Mouse (Mus musculus) brain, embryonic 14.5 days (tissue): ENCODE data around the gene Vash2. TPM values are rescaled to one million over a fixed set of nuclear protein-coding genes. Genes with fewer than 3 reads are reported as not detected.

ENCODE experiments used
- DNase-seq: peaks from one replicate; pipeline ENCODE4 v3.0.0-alpha.2; 2011; ENCODE audit warnings: low read depth
- CTCF ChIP-seq: fragments of 200-500 bp; IDR thresholded peaks from 2 replicates; pipeline ENCODE4 v1.5.1; 2012; ENCODE audit warnings: inconsistent platforms, mild to moderate bottlenecking, moderate library complexity, borderline replicate concordance; ENCODE audit not compliant: insufficient read depth, insufficient read length; ENCODE audit errors: extremely low read depth
- POLR2A ChIP-seq: fragments of 200-500 bp; IDR thresholded peaks from 2 replicates; pipeline ENCODE4 v1.6.1; 2012; ENCODE audit warnings: mild to moderate bottlenecking, inconsistent platforms, borderline replicate concordance; ENCODE audit not compliant: poor library complexity, insufficient read depth, insufficient read length, severe bottlenecking; ENCODE audit errors: extremely low read depth
- polyA plus RNA-seq: library from polyadenylated mRNA; depleted of rRNA; stranded (reverse); fragments of >200 nt; gene quantifications from 2 replicates; pipeline ENCODE4 v1.2.3, GENCODE M21; 2012

The Vash2 gene
- polyA plus RNA-seq, 1 experiment = 66.0 TPM

- no peak for DNase-seq
- TF ChIP-seq POLR2A = no peak
- no peak for TF ChIP-seq CTCF
Observed at GRCm38 (mm10) chr1:190974191-190974590, 4.9 kb downstream of the Vash2 start.

GRCm38 (mm10) chr1:190972612-190973192 lies 6.4 kb downstream of the Vash2 start:
- no peak for DNase-seq
- TF ChIP-seq CTCF (no peak), POLR2A (no peak)

- peak; percentile 23 for DNase-seq
- no peak for TF ChIP-seq POLR2A
- TF ChIP-seq CTCF = no peak
Observed at GRCm38 (mm10) chr1:190971708-190972610, 7.1 kb downstream of the Vash2 start.

GRCm38 (mm10) chr1:190968010-190968409 lies 11.1 kb downstream of the Vash2 start:
- no peak for DNase-seq
- TF ChIP-seq CTCF (no peak), POLR2A (no peak)

GRCm38 (mm10) chr1:190964992-190965780 lies 13.9 kb downstream of the Vash2 start:
- DNase-seq = no peak
- no peak for TF ChIP-seq POLR2A
- TF ChIP-seq CTCF = no peak

- TF ChIP-seq CTCF (no peak), POLR2A (no peak)
- no peak for DNase-seq
Observed at GRCm38 (mm10) chr1:190962760-190963159, 16.3 kb downstream of the Vash2 start.

GRCm38 (mm10) chr1:190958821-190959220 lies 20.3 kb downstream of the Vash2 start:
- no peak for DNase-seq
- no peak for TF ChIP-seq POLR2A
- TF ChIP-seq CTCF = no peak

- TF ChIP-seq POLR2A (no peak), CTCF (no peak)
- no peak for DNase-seq
Observed at GRCm38 (mm10) chr1:190953009-190953408, 26.1 kb downstream of the Vash2 start.

- no peak for DNase-seq
- no peak for TF ChIP-seq POLR2A
- TF ChIP-seq CTCF = no peak
Observed at GRCm38 (mm10) chr1:190951014-190951413, 28.1 kb downstream of the Vash2 start.

- peak; percentile 11 for DNase-seq
- TF ChIP-seq CTCF (no peak), POLR2A (no peak)
Observed at GRCm38 (mm10) chr1:190948846-190949245, 30.2 kb downstream of the Vash2 start.

- TF ChIP-seq POLR2A = no peak
- no peak for TF ChIP-seq CTCF
- peak; percentile 12 for DNase-seq
Observed at GRCm38 (mm10) chr1:190948439-190948838, 30.7 kb downstream of the Vash2 start.
